Mouse (Mus musculus): ENCODE data around the gene Irf2bp2.
A peak's percentile ranks its signal among the peaks of the same experiment; 100 is the strongest.
"Not testable (repeated sequence)": the region's sequence is repeated elsewhere in the genome, so short reads cannot be mapped to it uniquely, and the experiment has no call there.

The Irf2bp2 gene

GRCm38 (mm10) chr8:126601325-126601724 lies 7.5 kb upstream of the Irf2bp2 start:
- DNase-seq = no peak

- no peak for DNase-seq
These were observed 7.0 kb upstream of the Irf2bp2 start for GRCm38 (mm10) chr8:126600816-126601243.

GRCm38 (mm10) chr8:126600388-126600787 lies 6.6 kb upstream of the Irf2bp2 start:
- DNase-seq = not testable (repeated sequence)

- DNase-seq = no peak
These were observed 5.5 kb upstream of the Irf2bp2 start for GRCm38 (mm10) chr8:126599297-126599696.

- no peak for DNase-seq
These were observed 4.4 kb upstream of the Irf2bp2 start for GRCm38 (mm10) chr8:126598218-126598617.

- no peak for DNase-seq
These were observed 2.9 kb upstream of the Irf2bp2 start for GRCm38 (mm10) chr8:126596721-126597120.

GRCm38 (mm10) chr8:126596097-126596634 lies 2.4 kb upstream of the Irf2bp2 start:
- peak; percentile 63 to 67 for DNase-seq

- DNase-seq = peak; percentile 65 to 66
These were observed 1.6 kb upstream of the Irf2bp2 start for GRCm38 (mm10) chr8:126595204-126596061.

- DNase-seq = peak; percentile 98
These were observed 755 bp upstream of the Irf2bp2 start for GRCm38 (mm10) chr8:126594481-126595000.

- peak; percentile 65 to 68 for DNase-seq
These were observed 815 bp downstream of the Irf2bp2 start for GRCm38 (mm10) chr8:126592771-126593571.

- DNase-seq = peak; percentile 59 to 65
These were observed 1.4 kb downstream of the Irf2bp2 start for GRCm38 (mm10) chr8:126592381-126592770.

- DNase-seq = peak; percentile 56 to 65
These were observed 1.9 kb downstream of the Irf2bp2 start for GRCm38 (mm10) chr8:126591821-126592268.

- peak; percentile 61 to 65 for DNase-seq
These were observed 2.5 kb downstream of the Irf2bp2 start for GRCm38 (mm10) chr8:126591141-126591820.

GRCm38 (mm10) chr8:126590599-126590998 lies 3.2 kb downstream of the Irf2bp2 start:
- no peak for DNase-seq

- peak; percentile 43 to 50 for DNase-seq
These were observed 3.7 kb downstream of the Irf2bp2 start for GRCm38 (mm10) chr8:126590024-126590529.

- no peak for DNase-seq
These were observed 4.2 kb downstream of the Irf2bp2 start for GRCm38 (mm10) chr8:126589507-126590023.

GRCm38 (mm10) chr8:126588636-126589506 lies 4.9 kb downstream of the Irf2bp2 start:
- DNase-seq = no peak

GRCm38 (mm10) chr8:126587836-126588503 lies 5.8 kb downstream of the Irf2bp2 start:
- DNase-seq = no peak

- no peak for DNase-seq
These were observed 6.9 kb downstream of the Irf2bp2 start for GRCm38 (mm10) chr8:126586599-126587577.
